Mouse (Mus musculus): ENCODE measurements around the gene Kdm8. TPM values are rescaled to one million over a fixed set of nuclear protein-coding genes. Genes with fewer than 3 reads are reported as not detected.

Gene Kdm8
- total and polyA plus RNA-seq, 2 experiments from 2014 or later: 2.6 to 5.4 TPM

GRCm38 (mm10) chr7:125499927-125500868 lies 55.7 kb downstream of the Kdm8 start:
- H3K36me3 ChIP-seq (ENCODE audit: insufficient read depth, low read length): no peaks in the 10 kb centered on the region
- no peak overlapping the region for H3K9ac ChIP-seq (replicated peaks; ENCODE audit: low read length, poor library complexity, severe bottlenecking)
- 81% methylated on average over 13 of the region's 13 CpGs for WGBS
- no peaks in the 10 kb centered on the region for H3K4me1 ChIP-seq (ENCODE audit: insufficient read depth, low read length)
- H3K27me3 ChIP-seq (ENCODE audit: insufficient read depth, low read length): no peaks in the 10 kb centered on the region
- no peak overlapping the region for H3K4me3 ChIP-seq (ENCODE audit: low read depth, low read length)
- no peaks in the 10 kb centered on the region for H3K9me3 ChIP-seq (ENCODE audit: low read length)
- no peak overlapping the region for H3K27ac ChIP-seq (ENCODE audit: low read depth, low read length)
- peak; percentile 17 for DNase-seq (ENCODE audit: low spot score)
- TF ChIP-seq CTCF (IDR thresholded peaks at IDR 0.05): no peak
- no peak for ATAC-seq (ENCODE audit: low FRiP score)
- no peak overlapping the region for H3K4me2 ChIP-seq (ENCODE audit: low read depth, low read length, poor library complexity, severe bottlenecking)

GRCm38 (mm10) chr7:125500879-125501278 lies 56.4 kb downstream of the Kdm8 start:
- no peak for DNase-seq (ENCODE audit: low spot score)
- H3K36me3 ChIP-seq (ENCODE audit: insufficient read depth, low read length): no peaks in the 10 kb centered on the region
- no peaks in the 10 kb centered on the region for H3K9me3 ChIP-seq (ENCODE audit: low read length)
- ATAC-seq (ENCODE audit: low FRiP score): no peak
- no peak overlapping the region for H3K4me2 ChIP-seq (ENCODE audit: low read depth, low read length, poor library complexity, severe bottlenecking)
- no peaks in the 10 kb centered on the region for H3K27me3 ChIP-seq (ENCODE audit: insufficient read depth, low read length)
- H3K9ac ChIP-seq (replicated peaks; ENCODE audit: low read length, poor library complexity, severe bottlenecking): no peak overlapping the region
- WGBS: 95% methylated on average over 7 of the region's 7 CpGs
- H3K27ac ChIP-seq (ENCODE audit: low read depth, low read length): no peak overlapping the region
- H3K4me1 ChIP-seq (ENCODE audit: insufficient read depth, low read length): no peaks in the 10 kb centered on the region
- no peak overlapping the region for H3K4me3 ChIP-seq (ENCODE audit: low read depth, low read length)
- TF ChIP-seq CTCF (IDR thresholded peaks at IDR 0.05): no peak

GRCm38 (mm10) chr7:125503374-125504092 lies 59.1 kb downstream of the Kdm8 start:
- TF ChIP-seq CTCF (IDR thresholded peaks at IDR 0.05): no peak
- Histone ChIP-seq H3K27me3 (ENCODE audit: insufficient read depth, low read length) (no peaks in the 10 kb centered on the region), H3K36me3 (ENCODE audit: insufficient read depth, low read length) (no peaks in the 10 kb centered on the region), H3K9me3 (ENCODE audit: low read length) (no peaks in the 10 kb centered on the region), H3K4me3 (ENCODE audit: low read depth, low read length) (no peak overlapping the region), H3K27ac (ENCODE audit: low read depth, low read length) (no peak overlapping the region), H3K4me1 (ENCODE audit: insufficient read depth, low read length) (no peaks in the 10 kb centered on the region), H3K4me2 (ENCODE audit: low read depth, low read length, poor library complexity, severe bottlenecking) (no peak overlapping the region), H3K9ac (replicated peaks; ENCODE audit: low read length, poor library complexity, severe bottlenecking) (no peak overlapping the region)
- DNase-seq (ENCODE audit: low spot score) (no peak), ATAC-seq (ENCODE audit: low FRiP score) (no peak)
- 81% methylated on average over 5 of the region's 5 CpGs for WGBS

GRCm38 (mm10) chr7:125504618-125505017 lies 60.1 kb downstream of the Kdm8 start:
- no peak overlapping the region for H3K9ac ChIP-seq (replicated peaks; ENCODE audit: low read length, poor library complexity, severe bottlenecking)
- no peak overlapping the region for H3K27ac ChIP-seq (ENCODE audit: low read depth, low read length)
- H3K4me3 ChIP-seq (ENCODE audit: low read depth, low read length): no peak overlapping the region
- ATAC-seq (ENCODE audit: low FRiP score) (no peak), DNase-seq (ENCODE audit: low spot score) (no peak)
- TF ChIP-seq CTCF (IDR thresholded peaks at IDR 0.05): no peak
- WGBS: 90% methylated on average over 5 of the region's 5 CpGs
- H3K9me3 ChIP-seq (ENCODE audit: low read length): no peaks in the 10 kb centered on the region
- H3K27me3 ChIP-seq (ENCODE audit: insufficient read depth, low read length): no peaks in the 10 kb centered on the region
- H3K36me3 ChIP-seq (ENCODE audit: insufficient read depth, low read length): no peaks in the 10 kb centered on the region
- no peak overlapping the region for H3K4me2 ChIP-seq (ENCODE audit: low read depth, low read length, poor library complexity, severe bottlenecking)
- no peaks in the 10 kb centered on the region for H3K4me1 ChIP-seq (ENCODE audit: insufficient read depth, low read length)

- no peak for TF ChIP-seq CTCF (IDR thresholded peaks at IDR 0.05)
- Histone ChIP-seq H3K4me3 (ENCODE audit: low read depth, low read length) (no peak overlapping the region), H3K36me3 (ENCODE audit: insufficient read depth, low read length) (no peaks in the 10 kb centered on the region), H3K27me3 (ENCODE audit: insufficient read depth, low read length) (no peaks in the 10 kb centered on the region), H3K4me1 (ENCODE audit: insufficient read depth, low read length) (no peaks in the 10 kb centered on the region), H3K4me2 (ENCODE audit: low read depth, low read length, poor library complexity, severe bottlenecking) (no peak overlapping the region), H3K9ac (replicated peaks; ENCODE audit: low read length, poor library complexity, severe bottlenecking) (no peak overlapping the region), H3K9me3 (ENCODE audit: low read length) (no peaks in the 10 kb centered on the region), H3K27ac (ENCODE audit: low read depth, low read length) (no peak overlapping the region)
- 84% methylated on average over 10 of the region's 10 CpGs for WGBS
- ATAC-seq (ENCODE audit: low FRiP score) (no peak), DNase-seq (ENCODE audit: low spot score) (no peak)
Measured at GRCm38 (mm10) chr7:125505568-125505967, 61.1 kb downstream of the Kdm8 start.

GRCm38 (mm10) chr7:125507279-125507678 lies 62.8 kb downstream of the Kdm8 start:
- no peaks in the 10 kb centered on the region for H3K4me1 ChIP-seq (ENCODE audit: insufficient read depth, low read length)
- no peak overlapping the region for H3K9ac ChIP-seq (replicated peaks; ENCODE audit: low read length, poor library complexity, severe bottlenecking)
- no peak for TF ChIP-seq CTCF (IDR thresholded peaks at IDR 0.05)
- H3K36me3 ChIP-seq (ENCODE audit: insufficient read depth, low read length): no peaks in the 10 kb centered on the region
- H3K27ac ChIP-seq (ENCODE audit: low read depth, low read length): no peak overlapping the region
- no peaks in the 10 kb centered on the region for H3K27me3 ChIP-seq (ENCODE audit: insufficient read depth, low read length)
- no peak for DNase-seq (ENCODE audit: low spot score)
- no peaks in the 10 kb centered on the region for H3K9me3 ChIP-seq (ENCODE audit: low read length)
- no peak overlapping the region for H3K4me3 ChIP-seq (ENCODE audit: low read depth, low read length)
- no peak overlapping the region for H3K4me2 ChIP-seq (ENCODE audit: low read depth, low read length, poor library complexity, severe bottlenecking)
- 89% methylated on average over 2 of the region's 2 CpGs for WGBS
- ATAC-seq (ENCODE audit: low FRiP score): no peak
